Mouse (Mus musculus): Measurements from ENCODE around the gene Ak2.

DNA sequence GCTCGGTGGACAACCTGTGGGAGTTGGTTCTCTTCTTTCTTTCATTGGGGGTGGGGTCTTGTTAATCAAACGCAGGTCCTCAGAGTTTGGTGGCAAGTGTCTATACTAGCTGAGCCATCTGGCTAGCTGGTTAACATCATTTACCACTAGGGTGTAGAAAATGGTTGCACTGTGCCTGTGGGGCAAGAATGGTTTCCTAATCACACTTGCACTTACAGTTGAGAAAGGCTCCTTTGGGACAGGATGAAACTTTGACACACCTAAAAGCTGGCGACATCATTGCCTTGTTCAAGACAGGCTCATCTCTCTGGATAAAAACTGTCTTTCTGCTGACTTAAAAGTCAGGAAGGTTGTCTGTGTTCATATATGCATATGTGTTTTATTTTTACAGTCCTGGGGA, 418 bp downstream of the Ak2 start:
- TF ChIP-seq CTCF (IDR thresholded peaks at IDR 0.05; ENCODE audit: low read depth, low read length): no peak
- no peak for TF ChIP-seq POLR2A (IDR thresholded peaks at IDR 0.05; ENCODE audit: extremely low read depth, insufficient read depth, low read length)

Data from liver, adult 2 months (tissue).